Mouse (Mus musculus) adrenal gland, postnatal 36 days (tissue): Measurements from ENCODE around the gene Ctsw. TPM values are rescaled to one million over a fixed set of nuclear protein-coding genes. Genes with fewer than 3 reads are reported as not detected.

Source experiments
- DNase-seq, 2 experiments: peaks; one replicate each; pipeline ENCODE4 v3.0.0; 2021; ENCODE audit warnings: mixed read lengths in 1 of 2
- total RNA-seq, 2 experiments: library from RNA; stranded (reverse); gene quantifications; 2 replicates each; pipeline ENCODE4 v1.2.3; 2021

Ctsw gene
- total RNA-seq, 2 experiments from 2014 or later: 0.26 TPM; not detected in 1

- DNase-seq: peak; percentile 64 to 78
These were observed 35.1 kb downstream of the Ctsw start for GRCm38 (mm10) chr19:5432992-5433852.

- peak; percentile 44 to 60 for DNase-seq
These were observed 36.3 kb downstream of the Ctsw start for GRCm38 (mm10) chr19:5431911-5432464.

GRCm38 (mm10) chr19:5430408-5430807, 37.9 kb downstream of the Ctsw start:
- DNase-seq: peak in 1 of 2 experiments; percentile 60

- DNase-seq: peak; percentile 90 to 91
These were observed 38.5 kb downstream of the Ctsw start for GRCm38 (mm10) chr19:5429806-5430205.

GRCm38 (mm10) chr19:5429219-5429618, 39.1 kb downstream of the Ctsw start:
- DNase-seq: no peak

- DNase-seq: peak in 1 of 2 experiments; percentile 56
These were observed 40.2 kb downstream of the Ctsw start for GRCm38 (mm10) chr19:5428083-5428482.

GRCm38 (mm10) chr19:5426640-5427290, 41.5 kb downstream of the Ctsw start:
- DNase-seq: no peak

- no peak for DNase-seq
These were observed 42.3 kb downstream of the Ctsw start for GRCm38 (mm10) chr19:5425906-5426565.

- DNase-seq: peak; percentile 96
These were observed 43.2 kb downstream of the Ctsw start, which contains the start of the genes Drap1 and AI837181 for GRCm38 (mm10) chr19:5424782-5425741. Drap1 (minus strand) TSS chr19:5424979. AI837181 (plus strand) TSS chr19:5425144.

GRCm38 (mm10) chr19:5424092-5424781, 44.1 kb downstream of the Ctsw start:
- DNase-seq: peak in 1 of 2 experiments; percentile 88

- DNase-seq: no peak
These were observed 44.7 kb downstream of the Ctsw start for GRCm38 (mm10) chr19:5423561-5423960.

- no peak for DNase-seq
These were observed 45.3 kb downstream of the Ctsw start for GRCm38 (mm10) chr19:5422895-5423443.

- DNase-seq: no peak
These were observed 46.0 kb downstream of the Ctsw start for GRCm38 (mm10) chr19:5422267-5422666.

- DNase-seq: no peak
These were observed 46.5 kb downstream of the Ctsw start for GRCm38 (mm10) chr19:5421784-5422183.

- DNase-seq: no peak
These were observed 47.7 kb downstream of the Ctsw start for GRCm38 (mm10) chr19:5420579-5420978.

- DNase-seq: no peak
These were observed 48.7 kb downstream of the Ctsw start for GRCm38 (mm10) chr19:5419630-5420029.

GRCm38 (mm10) chr19:5418750-5419466, 49.4 kb downstream of the Ctsw start:
- DNase-seq: no peak
